Mouse (Mus musculus): ENCODE data around the gene Bcas1. TPM values are rescaled to one million over a fixed set of nuclear protein-coding genes. Genes with fewer than 3 reads are reported as not detected.

The Bcas1 gene
- polyA plus RNA-seq, 1 experiment: 10.6 TPM

- 30% methylated on average over 3 of the region's 3 CpGs for WGBS
- no peak for DNase-seq (ENCODE audit: low read depth, low spot score)
Measured at GRCm38 (mm10) chr2:170424131-170424530, 3.5 kb downstream of the Bcas1 start.

GRCm38 (mm10) chr2:170421924-170422323 lies 5.7 kb downstream of the Bcas1 start:
- 41% methylated on average over 4 of the region's 4 CpGs for WGBS

DNA sequence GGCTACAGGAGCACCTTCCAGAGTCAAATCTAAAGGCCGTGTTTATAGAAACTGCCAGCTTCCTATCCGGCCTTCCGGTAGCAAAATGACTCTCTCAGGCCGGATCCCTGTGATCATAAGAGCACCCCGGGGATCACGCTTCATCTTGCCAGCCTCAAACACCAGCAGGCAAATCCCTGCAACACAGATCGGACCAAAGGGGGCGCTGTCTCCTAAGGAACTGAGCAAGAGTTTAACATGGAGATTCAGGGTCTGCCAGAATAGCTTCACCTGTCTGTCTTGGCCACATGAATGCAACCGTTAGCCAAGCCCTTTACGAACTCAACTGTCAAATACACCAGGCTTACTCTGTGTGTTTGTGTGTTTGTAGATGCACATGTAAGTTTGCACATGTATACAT lies 8.9 kb downstream of the Bcas1 start:
- WGBS: 35% methylated on average over 10 of the region's 10 CpGs
- no peak for DNase-seq (ENCODE audit: low read depth, low spot score)

More at GRCm38 (mm10) chr2:170421924-170422323, 5.7 kb downstream of the Bcas1 start:
- no peak for DNase-seq (ENCODE audit: low read depth, low spot score)

- no peak for DNase-seq (ENCODE audit: low read depth, low spot score)
- WGBS: 11% methylated on average over 13 of the region's 13 CpGs
Measured at GRCm38 (mm10) chr2:170411490-170412168, 16.0 kb downstream of the Bcas1 start.

DNA sequence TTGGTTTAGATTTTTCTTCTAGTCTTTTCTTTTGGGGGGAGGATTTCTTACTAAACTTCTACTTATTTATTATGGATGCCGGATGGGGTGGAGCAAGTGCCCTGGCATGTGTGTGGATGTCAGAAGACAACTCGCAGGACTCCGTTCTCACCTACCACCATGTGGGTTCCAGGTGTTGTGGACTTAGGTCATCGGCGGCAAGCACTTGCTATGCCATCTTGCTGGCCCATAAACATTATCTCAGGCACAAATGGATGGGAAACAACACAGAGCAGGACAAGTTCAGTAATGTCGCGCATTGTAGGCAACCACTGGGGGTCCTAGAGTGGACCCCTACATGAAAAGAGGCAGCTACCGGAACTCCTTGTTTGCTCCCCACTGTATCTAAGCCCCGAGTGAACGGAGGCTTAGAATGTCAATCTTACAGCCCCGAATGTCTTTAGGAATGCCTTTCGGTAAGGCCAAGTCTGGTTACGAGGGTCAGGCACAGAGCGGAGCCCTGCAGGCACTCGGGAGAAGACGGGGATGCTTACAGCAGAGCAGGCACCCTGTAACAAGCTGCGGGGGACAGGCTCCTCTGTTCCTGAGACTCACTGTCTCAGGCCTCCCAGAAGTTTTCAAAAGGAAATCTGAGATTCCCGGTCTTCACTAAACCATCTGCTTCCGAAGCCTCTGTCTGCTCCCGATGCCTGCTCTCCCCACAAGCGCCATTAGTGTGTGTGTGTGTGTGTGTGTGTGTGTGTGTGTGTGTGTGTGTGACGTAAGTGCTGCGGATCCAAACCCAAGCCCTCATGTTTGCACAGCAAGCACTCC lies 16.8 kb downstream of the Bcas1 start:
- 29% methylated on average over 23 of the region's 23 CpGs for WGBS
- DNase-seq (ENCODE audit: low read depth, low spot score): no peak

- DNase-seq (ENCODE audit: low read depth, low spot score): no peak
- WGBS: 83% methylated on average over 14 of the region's 14 CpGs
Measured at GRCm38 (mm10) chr2:170406438-170406837, 21.2 kb downstream of the Bcas1 start.

DNA sequence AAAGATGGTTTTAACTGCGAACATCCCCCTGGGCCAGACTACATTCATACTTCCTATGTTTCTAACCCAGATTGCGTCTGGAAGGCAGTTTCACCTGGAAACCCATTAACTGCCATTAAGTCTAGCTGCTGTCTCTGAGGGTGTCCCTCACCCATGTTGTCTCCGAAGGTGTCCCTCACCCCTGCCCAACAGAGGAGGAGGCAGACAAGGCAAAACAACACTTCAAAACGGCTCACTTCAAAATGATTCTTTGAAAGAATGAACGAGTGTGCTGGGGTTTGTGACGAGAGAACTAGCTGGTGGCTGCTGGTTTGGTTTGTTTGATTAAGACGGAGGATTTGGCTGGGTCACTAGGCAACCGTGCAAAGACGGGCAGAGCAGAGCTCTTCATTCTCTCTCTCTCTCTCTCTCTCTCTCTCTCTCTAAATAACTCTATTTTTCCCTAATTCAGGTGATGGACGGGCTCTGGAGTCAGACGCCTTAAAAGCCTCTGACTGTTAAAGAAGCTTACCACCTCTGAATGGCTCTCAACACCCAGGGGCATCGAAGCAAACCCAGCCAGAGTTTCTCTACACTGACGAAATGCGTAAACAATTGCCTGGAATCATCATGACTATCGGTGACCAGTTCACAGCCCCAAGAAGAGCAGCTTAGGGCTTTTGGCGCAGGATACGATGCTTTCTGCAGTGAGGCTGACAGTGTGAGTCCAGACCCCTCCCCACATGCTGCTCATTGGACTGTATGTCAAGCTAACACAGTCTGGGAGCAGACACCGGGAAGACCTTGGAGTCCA lies 22.7 kb downstream of the Bcas1 start:
- WGBS: 26% methylated on average over 18 of the region's 18 CpGs

GRCm38 (mm10) chr2:170403666-170404385 lies 23.8 kb downstream of the Bcas1 start:
- 31% methylated on average over 10 of the region's 10 CpGs for WGBS
- DNase-seq (ENCODE audit: low read depth, low spot score): no peak

More for the DNA sequence above, 22.7 kb downstream of the Bcas1 start:
- no peak for DNase-seq (ENCODE audit: low read depth, low spot score)

- WGBS: 1% methylated on average over 17 of the region's 17 CpGs
- peak; percentile 19 for DNase-seq (ENCODE audit: low read depth, low spot score)
Measured at GRCm38 (mm10) chr2:170401211-170401799, 26.3 kb downstream of the Bcas1 start.

- DNase-seq (ENCODE audit: low read depth, low spot score): no peak
- WGBS: 19% methylated on average over 10 of the region's 10 CpGs
Measured at GRCm38 (mm10) chr2:170400666-170401065, 27.0 kb downstream of the Bcas1 start.

GRCm38 (mm10) chr2:170391994-170392393 lies 35.7 kb downstream of the Bcas1 start:
- DNase-seq (ENCODE audit: low read depth, low spot score): no peak
- 86% methylated on average over 1 of the region's 1 CpGs for WGBS

GRCm38 (mm10) chr2:170388320-170388719 lies 39.3 kb downstream of the Bcas1 start:
- WGBS: 77% methylated on average over 5 of the region's 5 CpGs
- DNase-seq (ENCODE audit: low read depth, low spot score): no peak

DNA sequence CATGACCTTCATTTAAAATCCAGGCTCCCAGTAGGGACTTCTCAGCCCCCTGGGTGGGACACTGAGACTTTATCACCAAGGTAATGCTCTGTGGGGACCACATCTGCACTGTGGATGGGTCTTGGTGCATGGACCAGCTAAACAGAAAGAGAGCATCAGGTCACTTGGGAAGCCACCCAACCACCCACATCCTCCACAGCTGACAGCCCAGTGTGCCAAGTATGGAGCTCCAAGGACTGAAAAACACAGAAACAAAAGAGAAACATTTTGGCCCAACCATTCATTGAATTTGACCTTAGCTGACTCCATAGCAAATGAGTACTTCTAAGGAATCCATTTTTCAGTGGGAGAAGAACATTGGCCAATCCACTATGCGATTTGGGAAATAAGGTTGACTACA lies 42.1 kb downstream of the Bcas1 start:
- DNase-seq (ENCODE audit: low read depth, low spot score): no peak
- 98% methylated on average over 1 of the region's 1 CpGs for WGBS

GRCm38 (mm10) chr2:170384770-170385169 lies 42.9 kb downstream of the Bcas1 start:
- WGBS: 75% methylated on average over 1 of the region's 1 CpGs
- no peak for DNase-seq (ENCODE audit: low read depth, low spot score)

- WGBS: 85% methylated on average over 10 of the region's 10 CpGs
- DNase-seq (ENCODE audit: low read depth, low spot score): no peak
Measured at GRCm38 (mm10) chr2:170373391-170373790, 54.3 kb downstream of the Bcas1 start.

DNA sequence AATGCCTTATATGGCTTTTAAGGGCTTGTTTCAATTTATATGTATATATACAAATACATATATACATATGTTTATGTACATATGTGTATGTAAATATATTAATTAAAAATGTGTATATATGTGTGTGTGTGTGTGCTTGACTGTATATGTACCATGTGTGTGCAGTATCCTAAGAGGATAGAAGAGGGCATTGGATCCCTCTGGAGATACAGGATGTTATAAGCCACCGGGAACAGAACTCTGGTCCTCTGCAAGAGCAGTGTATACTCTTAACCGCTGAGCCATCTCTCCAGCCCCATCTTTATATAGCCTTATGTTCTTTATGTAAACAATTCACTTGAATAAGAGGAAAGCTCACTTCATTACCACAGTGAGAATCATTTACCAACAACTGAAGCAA lies 62.0 kb downstream of the Bcas1 start:
- DNase-seq (ENCODE audit: low read depth, low spot score): no peak
- 80% methylated on average over 2 of the region's 2 CpGs for WGBS

- 51% methylated on average over 3 of the region's 3 CpGs for WGBS
- no peak for DNase-seq (ENCODE audit: low read depth, low spot score)
Measured at GRCm38 (mm10) chr2:170365271-170365670, 62.4 kb downstream of the Bcas1 start.

- no peak for DNase-seq (ENCODE audit: low read depth, low spot score)
- WGBS: 67% methylated on average over 16 of the region's 16 CpGs
Measured at GRCm38 (mm10) chr2:170356667-170357374, 70.8 kb downstream of the Bcas1 start.

DNA sequence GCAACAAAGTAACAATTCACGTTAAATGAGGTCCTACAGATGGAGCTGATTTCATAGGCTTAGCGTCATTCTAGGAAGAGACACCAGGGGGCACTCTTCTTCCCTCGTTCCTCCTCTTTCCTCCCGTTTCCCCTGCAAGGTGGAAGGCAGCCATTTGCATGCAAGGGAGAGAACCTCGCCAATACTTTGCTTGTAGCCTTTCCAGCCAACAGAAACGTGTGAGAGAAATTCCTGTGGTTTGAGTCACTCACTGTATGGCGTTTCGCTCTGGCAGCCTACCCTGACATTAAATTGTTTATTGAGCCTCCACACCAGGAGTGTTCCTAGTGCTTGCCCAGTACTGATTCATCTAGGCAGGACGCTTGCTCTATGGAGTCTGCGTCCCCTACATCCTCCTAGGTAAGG lies 72.7 kb downstream of the Bcas1 start:
- peak; percentile 53 for DNase-seq (ENCODE audit: low read depth, low spot score)
- WGBS: 8% methylated on average over 10 of the region's 10 CpGs
